Mouse (Mus musculus) liver, embryonic 12.5 days (tissue): ENCODE results near the gene Cd28. TPM values are rescaled to one million over a fixed set of nuclear protein-coding genes. Genes with fewer than 3 reads are reported as not detected.

Source experiments
- polyA plus RNA-seq: library from polyadenylated mRNA; unstranded; fragments of >200 nt; fragmentation: Nextera tagmentation; extraction: Ambion mirVana; gene quantifications from 2 replicates; pipeline ENCODE4 v1.2.1, GENCODE M21; 2016

Cd28 gene
- polyA plus RNA-seq, 1 experiment from 2014 or later, result 0.12 TPM

Other genes starting within 250 kb of the Cd28 start
- 50.7 and 51.3 TPM in 2 replicates for gene Raph1, start 149.7 kb upstream of the Cd28 start, polyA plus RNA-seq
- gene Ctla4, start 170.2 kb downstream of the Cd28 start, polyA plus RNA-seq, result not detected in 2 replicates